Mouse (Mus musculus) right cerebral cortex, postnatal 25 days (tissue): ENCODE data around the gene Pde10a.
"Not testable (repeated sequence)": the region's sequence is repeated elsewhere in the genome, so short reads cannot be mapped to it uniquely, and the experiment has no call there.

Experiments
- DNase-seq: peaks from one replicate; pipeline ENCODE4 v3.0.0; 2022

Gene Pde10a

DNA sequence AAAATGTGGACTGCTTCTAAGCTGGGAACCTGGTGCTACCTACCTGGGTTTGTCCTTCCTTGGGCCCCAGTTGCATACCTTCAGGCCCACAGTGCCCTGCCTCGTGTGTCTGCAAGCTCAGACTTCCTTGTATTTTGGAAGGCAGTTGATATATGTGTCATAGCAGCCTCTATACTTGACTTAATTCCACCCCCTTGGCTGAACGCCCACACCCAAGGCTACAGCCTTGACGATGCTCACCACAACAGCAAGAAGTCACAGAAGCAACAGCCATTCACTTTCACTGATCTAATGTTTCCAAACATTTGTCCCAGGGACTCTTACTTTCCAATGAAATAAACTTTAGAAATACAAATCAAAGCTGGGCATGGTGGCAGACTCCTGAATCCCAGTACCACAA lies 123.1 kb downstream of the Pde10a start:
- DNase-seq: no peak

DNA sequence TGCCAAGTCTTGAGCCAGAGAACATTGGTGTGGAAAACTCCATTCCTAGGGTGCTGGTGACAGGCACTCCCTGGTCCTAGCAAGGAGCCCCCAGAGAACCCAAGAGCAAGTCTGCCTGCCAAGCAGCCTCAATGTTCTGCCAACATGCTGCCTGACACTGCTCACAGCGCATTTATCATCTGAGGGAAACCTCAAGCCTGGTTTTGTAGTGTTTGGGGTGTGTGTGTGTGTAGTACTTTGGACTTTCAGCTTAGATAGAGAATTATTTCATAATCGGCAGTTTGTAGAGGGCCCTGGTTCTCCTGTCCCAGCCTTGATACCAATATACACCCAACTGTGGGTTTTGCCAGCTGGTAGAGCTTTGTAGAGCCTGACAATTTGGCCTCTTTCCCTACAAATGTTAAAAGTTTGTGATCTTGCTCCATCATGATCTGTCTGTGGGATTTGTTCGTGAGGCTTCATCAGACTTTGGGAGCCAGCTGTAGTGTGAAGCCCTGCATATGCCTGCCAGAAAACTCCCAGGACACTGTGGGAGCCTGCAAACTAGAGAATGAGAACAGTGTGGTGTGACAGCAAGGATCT lies 127.6 kb downstream of the Pde10a start:
- DNase-seq: no peak

DNA sequence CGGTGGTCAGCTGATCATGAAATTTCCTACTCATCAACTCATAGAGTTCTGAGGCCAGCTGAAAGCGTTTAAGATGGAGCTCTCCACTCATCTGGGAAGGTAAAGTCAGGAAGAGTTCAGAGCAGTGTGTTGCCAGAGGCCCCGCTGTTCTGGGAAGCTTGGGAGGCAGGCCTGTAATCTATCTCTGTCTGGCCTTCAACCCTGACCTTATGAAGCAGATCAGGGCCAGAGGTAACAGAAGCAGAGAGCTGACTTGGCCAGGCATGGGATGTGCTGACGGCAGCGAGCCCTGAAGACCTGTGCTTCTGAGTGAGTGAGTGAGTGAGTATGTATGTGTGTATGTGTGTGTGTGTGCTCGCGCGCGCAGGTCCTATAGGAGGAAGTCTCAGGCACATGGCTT lies 132.5 kb downstream of the Pde10a start:
- DNase-seq: no peak

DNA sequence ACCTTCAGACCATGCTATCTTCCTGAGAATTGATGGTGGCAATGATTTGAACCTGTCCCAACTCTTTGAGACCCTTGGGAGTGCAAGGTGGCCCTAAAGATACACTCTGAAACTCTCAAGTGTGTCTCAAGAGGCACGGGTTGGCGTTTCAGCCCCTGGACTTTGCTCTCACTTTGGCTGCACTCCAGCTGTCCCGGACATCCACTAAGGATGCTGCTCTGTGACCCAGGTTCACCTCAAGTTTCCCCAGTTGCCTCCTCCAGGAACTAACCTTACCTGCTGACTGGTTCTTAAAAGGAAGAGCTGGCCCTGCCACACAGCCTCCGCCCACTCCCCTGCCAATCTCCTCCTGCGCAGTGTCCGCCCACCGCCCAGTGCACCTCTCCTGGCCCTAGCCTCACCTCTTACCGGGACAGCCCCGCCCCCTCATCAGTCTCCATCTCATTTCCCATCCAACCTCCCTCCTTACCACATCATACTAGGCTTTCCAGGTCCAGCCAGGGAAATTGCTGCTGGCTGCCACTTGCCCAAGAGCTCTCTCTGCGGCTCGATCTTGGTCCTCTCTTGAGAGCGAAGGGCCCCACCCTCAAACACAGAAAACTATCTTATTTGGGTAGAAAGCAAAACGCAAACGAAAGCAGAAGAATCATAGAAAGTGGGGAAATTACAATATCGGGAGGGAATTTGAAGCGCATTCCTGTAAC lies 133.7 kb downstream of the Pde10a start:
- DNase-seq: no peak

DNA sequence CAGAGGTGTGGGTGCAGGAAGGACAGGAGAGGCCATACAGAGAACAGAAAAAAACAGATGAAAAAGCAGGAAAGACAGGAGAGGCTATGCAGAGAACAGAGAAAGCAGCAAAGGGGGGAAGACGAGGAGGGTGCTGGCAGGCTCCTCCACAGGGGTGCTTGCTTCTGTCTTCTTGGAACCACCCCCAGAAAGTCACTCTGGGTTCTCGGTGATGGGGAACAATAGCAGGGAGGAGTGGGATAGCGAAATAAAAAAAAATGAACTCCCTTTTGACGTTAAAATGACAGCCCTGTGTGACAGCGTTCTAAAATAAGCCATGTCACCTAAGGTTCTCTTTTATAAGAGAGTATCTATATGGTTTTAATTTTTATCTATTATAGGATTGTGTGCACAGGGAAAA lies 141.7 kb downstream of the Pde10a start:
- DNase-seq: no peak

DNA sequence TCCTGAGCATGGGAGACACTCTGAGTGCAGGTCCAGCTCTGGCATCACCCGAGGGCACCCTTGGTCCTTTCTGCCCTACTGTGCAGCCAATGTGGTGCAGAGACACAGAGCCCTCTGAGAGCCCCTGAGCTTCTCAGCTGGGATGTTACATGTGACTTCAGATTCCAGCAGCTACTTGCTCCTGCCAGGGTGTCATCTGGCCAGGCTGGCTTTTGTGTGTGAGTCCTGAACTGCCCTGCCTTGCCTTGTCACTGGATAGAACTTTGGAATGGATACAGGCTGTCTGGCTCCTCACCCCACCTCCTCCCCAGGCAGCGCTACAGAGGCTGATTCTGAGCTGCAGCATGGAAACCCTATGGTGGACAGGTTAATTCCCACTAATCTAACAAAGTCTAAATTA lies 149.5 kb downstream of the Pde10a start:
- DNase-seq: no peak

DNA sequence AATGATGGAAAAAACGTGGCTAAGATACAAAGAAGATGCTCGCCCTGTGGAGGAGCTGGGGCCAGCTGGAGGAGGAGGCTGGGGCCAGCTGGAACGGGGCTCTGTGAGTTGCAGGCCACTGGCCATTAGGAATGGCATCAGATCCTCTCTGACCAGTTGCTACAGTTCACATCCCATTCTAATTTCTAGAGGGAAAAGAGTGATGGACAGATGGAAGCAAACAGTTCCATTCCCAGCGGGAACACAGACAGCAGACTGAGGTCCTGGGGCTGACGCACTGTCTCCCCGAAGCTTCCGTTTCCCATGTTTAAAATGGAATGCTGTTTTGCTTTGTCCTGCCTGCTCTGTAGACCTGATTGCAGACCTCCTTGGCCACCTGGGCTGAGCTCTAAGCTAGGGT lies 161.2 kb downstream of the Pde10a start:
- DNase-seq: no peak

DNA sequence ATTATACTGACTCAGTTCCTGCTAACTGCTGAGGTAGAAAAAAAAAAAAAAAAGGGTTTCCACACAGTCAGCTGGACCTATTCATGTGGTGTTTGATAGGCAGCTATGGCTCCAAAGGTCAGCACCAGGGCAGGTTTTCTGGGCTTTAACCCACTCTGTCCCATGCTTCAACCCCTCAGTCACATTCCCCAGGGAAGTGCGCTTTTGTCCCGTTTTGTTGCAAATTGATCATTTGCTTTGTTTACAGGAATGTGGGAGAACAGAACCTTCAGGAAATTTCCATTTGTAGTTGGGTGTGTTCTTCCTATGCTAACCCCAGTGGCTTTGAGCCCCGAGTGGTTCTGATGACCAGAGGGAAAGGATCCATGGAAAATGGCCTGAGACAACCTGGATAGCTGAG lies 162.9 kb downstream of the Pde10a start:
- no peak for DNase-seq

DNA sequence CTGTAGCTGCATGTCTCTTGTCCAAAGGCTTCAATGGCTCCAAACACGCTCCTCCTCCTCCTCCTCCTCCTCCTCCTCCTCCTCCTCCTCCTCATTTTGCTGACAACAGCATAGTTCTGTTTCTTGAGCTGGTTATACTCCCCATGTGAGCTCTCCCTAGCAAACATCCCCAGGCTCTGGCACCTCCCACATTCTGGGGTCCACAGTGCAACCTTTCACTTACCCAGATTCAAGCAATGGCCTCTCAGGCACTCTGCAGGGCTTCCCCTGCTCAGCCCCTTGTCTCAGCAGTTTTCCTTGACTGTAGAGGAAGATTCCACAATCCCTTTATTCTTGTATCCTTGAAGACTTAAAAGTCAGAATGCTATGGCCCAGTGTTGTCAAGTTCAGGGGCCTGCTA lies 173.1 kb downstream of the Pde10a start:
- peak; percentile 1 for DNase-seq

DNA sequence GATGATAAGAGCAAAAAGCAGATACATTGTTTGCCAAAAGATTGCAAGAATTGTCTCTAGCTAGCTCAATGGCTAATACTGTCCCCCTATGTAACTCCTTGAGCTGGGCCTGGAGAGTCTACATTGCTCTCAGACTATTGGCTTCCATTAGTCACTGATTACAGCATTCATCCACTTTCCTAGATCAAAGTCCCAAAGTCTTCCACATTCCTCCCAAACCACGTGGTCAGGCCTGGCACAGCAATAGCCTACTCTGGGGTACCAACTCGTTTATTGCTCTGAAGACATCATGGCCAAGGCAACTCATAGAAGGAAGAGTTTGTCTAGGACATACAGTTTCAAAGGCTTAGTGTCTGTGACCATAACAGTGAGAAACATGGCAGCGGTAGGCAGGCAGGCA lies 173.6 kb downstream of the Pde10a start:
- no peak for DNase-seq

DNA sequence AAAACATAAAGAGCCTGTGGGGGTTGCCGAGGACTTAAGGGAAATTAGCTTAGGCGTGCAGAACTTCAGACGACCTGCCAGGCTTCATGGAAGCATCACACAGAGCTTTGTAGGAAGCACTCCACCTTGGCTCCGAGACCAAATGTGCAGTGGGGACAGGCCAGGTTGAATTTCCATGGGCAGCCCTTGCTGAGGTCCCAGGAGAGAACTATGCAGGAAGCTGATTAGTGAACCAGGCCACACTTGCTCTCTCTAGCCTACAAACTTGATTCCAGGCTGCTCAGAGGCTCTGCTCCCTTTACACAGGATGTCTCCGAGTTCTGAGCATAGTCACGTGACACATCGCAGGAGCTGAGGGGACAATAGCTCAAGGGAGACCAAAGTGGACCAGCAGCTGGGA lies 175.9 kb downstream of the Pde10a start:
- DNase-seq: peak; percentile 3

DNA sequence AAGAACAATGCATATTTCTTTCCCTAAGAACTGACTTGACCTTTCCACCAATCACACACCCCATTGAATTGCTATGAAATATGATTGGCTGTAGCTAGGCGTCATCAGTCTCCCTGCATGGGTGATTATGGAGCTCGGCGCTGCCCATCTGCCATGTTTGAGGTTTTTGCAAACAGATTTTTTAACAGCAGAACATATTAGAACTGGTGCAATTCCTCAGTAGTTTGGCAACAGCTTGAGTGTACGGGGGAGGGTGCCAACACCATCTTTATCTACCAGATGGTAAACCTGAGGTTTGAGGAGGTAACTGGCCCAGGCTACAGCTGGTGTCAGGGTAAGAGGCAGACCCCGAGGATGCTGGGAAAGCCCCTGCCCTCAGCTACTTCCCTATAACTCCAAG lies 177.3 kb downstream of the Pde10a start:
- DNase-seq: peak; percentile 50

DNA sequence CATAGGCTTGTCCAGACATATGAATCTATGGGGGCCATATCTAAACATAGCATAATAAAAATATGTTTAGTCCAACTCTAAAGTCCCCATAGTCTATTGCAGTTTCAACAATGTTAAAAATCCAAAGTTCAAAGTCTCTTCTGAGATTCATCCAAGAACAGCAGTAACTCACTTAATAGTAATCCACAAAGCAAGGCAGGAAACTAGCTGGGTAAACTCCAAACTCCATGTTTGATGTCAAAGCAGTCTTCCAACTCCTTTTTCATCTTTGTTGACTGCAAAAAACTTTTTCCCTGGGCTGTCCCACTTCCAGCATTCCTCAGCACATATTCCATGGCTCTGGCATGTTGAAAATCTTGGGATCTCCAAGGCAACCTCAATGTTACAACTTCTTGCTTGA lies 182.8 kb downstream of the Pde10a start:
- no peak for DNase-seq

DNA sequence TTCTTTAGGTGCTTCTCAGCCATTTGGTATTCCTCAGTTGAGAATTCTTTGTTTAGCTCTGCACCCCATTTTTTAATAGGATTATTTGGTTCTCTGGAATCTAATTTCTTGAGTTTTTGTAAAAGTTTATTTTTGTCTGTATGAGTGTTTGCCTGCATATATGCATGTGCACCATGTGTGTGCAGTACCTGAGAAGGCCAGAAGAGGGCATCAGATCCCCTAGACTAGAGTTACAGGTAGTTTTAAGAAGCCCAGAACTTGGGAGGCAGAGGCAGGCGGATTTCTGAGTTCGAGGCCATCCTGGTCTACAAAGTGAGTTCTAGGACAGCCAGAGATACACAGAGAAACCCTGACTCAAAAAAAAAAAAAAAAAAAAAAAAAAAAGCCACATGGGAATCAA lies 187.6 kb downstream of the Pde10a start:
- DNase-seq: not testable (repeated sequence)

DNA sequence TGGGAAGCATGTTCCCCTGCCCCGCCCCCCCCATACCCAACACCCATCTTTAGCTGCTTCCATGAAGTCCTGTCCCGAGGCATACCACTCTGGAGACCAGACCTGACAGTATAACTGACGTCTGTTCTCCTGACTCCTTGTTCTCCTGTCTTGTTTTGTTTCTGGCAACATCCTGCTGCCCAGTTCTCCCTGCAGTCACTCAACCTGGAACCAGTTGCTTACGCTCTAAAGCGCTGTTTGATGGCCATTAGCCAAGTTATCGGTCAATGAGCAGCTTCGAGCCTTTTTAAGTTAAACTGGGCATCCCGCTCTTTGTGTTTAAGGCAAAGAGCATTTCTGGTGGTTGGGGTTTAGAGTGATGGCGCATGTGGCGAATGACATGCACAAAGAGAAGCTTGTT lies 195.8 kb downstream of the Pde10a start:
- no peak for DNase-seq

DNA sequence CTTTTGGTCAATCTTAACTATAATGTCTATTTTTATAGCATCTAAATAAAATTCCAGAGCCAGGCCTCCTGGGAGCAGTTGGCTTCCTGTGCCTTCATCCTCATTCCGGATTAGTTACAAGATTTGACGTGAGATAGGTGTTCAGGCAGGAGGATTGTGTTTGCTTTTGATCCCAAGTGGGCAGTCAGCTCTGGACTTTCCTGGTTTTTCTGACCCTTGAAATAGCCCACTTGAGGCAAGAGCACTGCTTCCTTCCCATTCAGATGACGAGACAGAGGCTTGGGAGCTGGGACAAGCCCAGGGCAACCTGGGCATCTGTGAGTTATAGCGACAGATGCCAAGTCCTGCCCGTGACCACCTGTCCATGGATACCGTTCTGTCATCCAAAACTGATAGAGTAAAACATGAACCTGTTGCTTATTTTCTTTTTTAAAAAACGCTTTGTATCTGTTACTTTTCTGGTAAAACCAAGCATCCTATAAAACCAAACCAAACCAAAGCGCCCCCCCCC lies 199.3 kb downstream of the Pde10a start:
- no peak for DNase-seq

DNA sequence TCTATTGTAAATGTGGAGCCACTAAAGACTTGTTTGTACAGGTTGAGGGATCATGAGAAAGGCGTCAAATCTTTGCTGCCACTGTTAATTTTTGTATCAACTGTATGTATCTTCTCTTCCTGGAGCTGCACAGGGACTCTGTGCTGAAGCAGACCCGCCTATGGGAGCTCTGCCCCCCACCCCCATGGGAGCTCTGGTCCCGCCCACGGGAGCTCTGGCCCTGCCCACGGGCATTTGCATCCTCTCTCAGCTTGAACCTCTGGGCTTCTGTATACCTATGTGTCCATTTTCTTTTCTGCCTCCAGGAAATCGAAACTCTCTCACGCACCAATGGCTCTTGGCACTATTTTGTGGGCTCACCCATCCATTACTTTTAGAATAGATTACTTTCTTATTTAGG lies 203.5 kb downstream of the Pde10a start:
- DNase-seq: no peak

DNA sequence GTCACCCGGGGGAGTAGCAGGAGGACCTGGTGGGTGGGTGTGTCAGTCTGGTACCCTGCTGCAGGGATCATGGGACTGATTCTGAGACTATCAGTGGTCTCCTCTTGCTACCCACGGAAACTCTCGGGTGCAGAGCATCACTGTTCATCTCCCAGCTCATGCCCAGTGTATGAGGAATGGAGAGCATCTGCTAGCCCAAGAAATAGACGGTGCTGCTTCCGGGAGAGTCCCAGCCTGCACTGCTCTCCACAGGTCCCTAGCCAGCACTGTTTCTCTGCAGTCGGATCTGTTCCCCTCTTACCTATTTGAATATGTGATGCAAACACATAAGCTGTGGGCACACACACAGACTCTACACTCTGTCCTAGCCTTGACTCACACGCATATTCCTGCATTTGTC lies 204.6 kb downstream of the Pde10a start:
- DNase-seq: no peak

DNA sequence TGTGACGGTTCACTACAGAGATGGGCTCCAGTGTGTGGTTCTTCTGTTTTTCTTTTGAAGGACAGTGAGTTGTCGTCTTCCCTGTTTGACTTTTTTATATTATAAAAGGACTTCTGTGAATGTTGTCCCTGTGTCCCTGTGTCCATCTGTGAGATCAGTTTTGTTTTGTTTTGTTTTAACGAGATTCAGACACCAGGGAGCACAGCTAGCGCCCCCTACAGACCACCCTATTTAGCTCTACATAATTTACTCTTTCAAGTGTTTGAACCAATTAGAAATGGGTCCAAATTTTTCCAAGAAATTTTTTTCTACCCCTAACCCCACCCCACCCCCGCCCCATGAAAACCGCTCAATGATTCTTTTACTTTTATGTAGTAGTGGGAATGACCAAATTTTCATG lies 205.9 kb downstream of the Pde10a start:
- DNase-seq: no peak

DNA sequence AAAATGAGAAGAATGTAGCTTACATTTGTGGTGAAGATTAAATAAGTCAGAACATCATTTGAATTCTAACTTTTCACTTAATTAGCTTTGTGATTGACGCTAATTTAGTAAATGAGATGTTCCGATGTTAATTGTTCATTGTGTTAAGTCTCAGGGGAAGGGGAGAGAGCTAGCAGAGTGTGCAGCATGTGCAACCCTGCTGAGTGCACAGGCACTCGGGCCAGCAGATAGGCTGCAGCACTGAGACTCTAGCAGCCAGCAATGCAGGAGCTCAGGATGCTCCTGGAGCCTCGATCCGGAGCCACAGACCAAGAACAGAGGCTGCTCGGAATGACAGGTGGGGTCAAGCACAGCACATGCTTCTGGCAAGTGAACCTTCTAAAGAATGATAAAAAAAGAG lies 211.1 kb downstream of the Pde10a start:
- DNase-seq: no peak

DNA sequence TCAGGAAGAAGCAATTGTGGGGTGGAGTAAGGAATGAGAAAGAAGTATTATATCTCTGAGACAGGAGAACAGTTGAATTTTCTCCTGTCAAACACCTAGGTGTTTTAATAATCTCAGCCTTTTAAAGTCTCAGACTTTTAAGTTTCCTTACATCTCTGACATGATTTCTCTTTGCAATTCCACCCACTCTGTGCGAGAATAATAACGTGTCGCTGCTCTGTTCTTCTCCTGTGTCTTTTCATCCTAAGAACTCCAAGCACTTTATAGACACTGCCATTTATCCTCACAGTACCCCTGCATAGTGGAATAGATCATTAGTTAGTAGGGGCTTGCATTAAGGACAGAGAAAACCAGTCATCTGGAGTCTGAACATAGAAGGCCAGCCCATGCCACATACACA lies 217.6 kb downstream of the Pde10a start:
- no peak for DNase-seq

DNA sequence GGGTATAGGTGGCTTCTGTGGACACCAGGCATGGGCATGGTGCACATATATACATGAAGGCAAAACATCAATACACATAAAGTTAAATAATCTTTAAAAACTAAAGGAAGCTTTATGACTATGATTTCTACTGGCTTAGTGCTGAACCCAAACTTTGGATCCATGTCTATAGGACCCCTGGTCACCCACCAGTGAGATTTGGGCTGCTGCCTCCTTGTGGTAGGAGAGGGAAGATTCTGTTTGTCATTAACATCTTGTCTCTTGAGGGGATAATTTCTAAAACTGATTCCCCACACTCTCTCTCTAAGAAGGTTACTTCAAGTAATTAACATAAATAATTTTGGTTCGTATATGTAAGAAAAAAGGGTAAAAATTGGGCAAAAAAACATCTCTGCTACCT lies 220.2 kb downstream of the Pde10a start:
- DNase-seq: no peak

DNA sequence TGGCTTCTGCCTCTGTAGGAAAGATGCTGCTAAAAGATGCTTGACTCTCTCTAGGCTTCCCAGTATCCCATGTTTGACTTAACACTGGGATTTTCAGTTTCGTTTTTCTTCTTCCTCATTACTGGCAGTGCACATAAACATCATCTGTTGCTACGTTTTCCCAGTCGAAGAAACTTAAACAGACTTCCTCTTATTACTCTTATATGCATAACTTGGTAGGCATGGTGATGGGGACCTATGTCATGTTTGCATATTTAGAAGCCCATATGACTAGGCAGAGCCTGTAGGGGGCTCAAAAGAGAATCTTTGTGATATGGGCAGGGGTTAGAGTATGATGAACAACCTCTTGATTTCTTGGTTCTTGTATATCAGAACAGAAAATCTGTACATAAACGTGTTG lies 224.3 kb downstream of the Pde10a start:
- no peak for DNase-seq

DNA sequence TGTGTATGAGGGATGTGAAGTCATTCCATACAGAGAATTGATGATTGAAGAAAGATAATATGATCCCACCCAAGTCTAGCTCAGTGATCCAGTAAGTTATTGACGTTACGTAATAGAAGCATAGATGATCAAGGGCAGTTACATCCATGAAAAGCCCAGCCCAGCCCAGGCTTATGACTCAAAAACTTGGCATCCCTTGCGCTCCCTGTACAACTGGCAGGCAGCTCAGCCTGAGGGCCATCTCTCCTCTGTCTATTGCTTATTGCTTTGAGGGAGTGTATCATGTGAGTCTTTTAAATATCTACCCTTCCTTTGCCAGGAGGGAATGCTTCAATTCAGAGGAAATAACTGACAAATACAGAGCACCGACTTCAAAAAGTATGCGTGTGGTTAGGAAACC lies 232.4 kb downstream of the Pde10a start:
- no peak for DNase-seq

DNA sequence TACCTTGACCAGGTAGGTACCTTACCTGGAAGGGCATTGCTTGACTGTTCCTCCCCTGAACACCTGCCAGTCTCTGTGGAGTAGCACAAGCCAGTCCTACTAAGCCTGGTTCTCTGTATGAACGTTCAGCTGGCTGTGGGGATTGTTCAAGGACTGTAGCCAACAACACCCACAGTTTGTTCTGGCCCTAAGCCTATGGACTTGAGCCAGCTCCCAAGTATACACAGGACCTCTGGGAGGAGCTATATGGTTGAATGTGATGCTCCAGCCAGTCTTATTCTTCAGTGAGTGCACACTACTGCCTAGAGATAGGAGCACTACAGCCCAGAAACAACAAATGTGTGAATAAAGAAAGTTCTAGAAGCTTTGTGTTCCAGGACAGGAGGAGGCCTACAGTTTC lies 238.1 kb downstream of the Pde10a start:
- peak; percentile 21 for DNase-seq
